Comparison of ENCODE assay signal across 16 mouse cellular contexts in the genomic region with DNA sequence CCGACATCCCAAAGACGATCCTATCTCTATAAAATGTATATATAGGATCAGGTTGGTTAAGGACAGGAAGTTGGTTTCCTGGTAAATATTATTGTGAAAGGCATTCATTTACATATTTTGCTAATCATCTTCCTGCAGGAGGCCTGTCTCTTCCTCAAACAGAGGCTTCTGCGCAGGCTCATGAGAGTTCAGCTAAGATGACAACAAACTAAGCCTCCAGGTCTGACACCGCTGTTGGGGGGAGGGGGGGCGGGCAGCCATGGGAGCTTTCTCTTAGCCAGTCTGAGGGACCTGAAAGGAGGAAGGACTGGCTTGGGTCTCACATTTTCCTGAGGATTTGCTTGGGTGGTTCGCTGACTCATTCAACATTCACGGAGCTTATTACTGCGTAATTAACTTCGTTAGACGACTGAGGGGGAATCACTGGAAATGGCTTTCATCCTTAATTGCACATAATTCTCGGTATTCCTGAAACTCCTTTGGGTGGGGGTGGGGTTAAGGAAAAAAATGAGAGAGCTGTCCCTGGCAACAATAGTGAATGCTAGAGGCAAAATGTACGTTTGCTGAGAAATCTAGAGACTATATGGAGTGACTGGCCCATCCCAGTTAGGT. TPM values are rescaled to one million over a fixed set of nuclear protein-coding genes. Genes with fewer than 3 reads are reported as not detected.
DNase-seq lines count a peak whose midpoint lies in the region; ATAC-seq and TF ChIP-seq lines count a peak whose summit lies in the region.
"Had no signal": no experiment of that assay in that cellular context is flagged by ENCODE, and none has a peak within 500 bp of the region (broad histone marks: within the 10 kb centered on the region; RNA-seq: fewer than 3 reads in every experiment).

No protein-coding gene starts in this region.

- no peak for ATAC-seq in lung, embryonic 14.5 days (ENCODE audit: insufficient read depth)
- ATAC-seq in common myeloid progenitor, adult 5-6 weeks (replicated peaks; ENCODE audit: low read depth, poor library complexity, severe bottlenecking): peak; percentile 71
- ATAC-seq: CD4-positive, CD25-positive, alpha-beta regulatory T cell, adult 4 months had no signal

- H3K4me2 ChIP-seq in lung, embryonic 14.5 days: no peak overlapping the region

- no peaks in the 10 kb centered on the region for H3K9me3 ChIP-seq in lung, embryonic 14.5 days (ENCODE audit: low read depth, low read length)

- no peaks in the 10 kb centered on the region for H3K27me3 ChIP-seq in lung, embryonic 14.5 days (ENCODE audit: insufficient read depth, low read length)
- H3K27me3 ChIP-seq in splenic B cell, adult 2 months (ENCODE audit: control insufficient read depth, insufficient read depth, low read length, poor library complexity, severe bottlenecking): no peaks in the 10 kb centered on the region

- no peak for TF ChIP-seq CTCF in lung, embryonic 14.5 days (IDR thresholded peaks at IDR 0.05; ENCODE audit: low read depth)
- TF ChIP-seq CTCF in lung, adult 2 months (IDR thresholded peaks at IDR 0.05; ENCODE audit: insufficient read depth, low read length): no peak

- no peaks in the 10 kb centered on the region for H3K36me3 ChIP-seq in lung, embryonic 14.5 days (ENCODE audit: insufficient read depth)
- H3K36me3 ChIP-seq in splenic B cell, adult 2 months (ENCODE audit: control insufficient read depth, insufficient read depth, low read length, poor library complexity, severe bottlenecking): no peaks in the 10 kb centered on the region

- no peak overlapping the region for H3K9ac ChIP-seq in lung, embryonic 14.5 days

- H3K4me3 ChIP-seq in lung, embryonic 14.5 days (ENCODE audit: low read depth, low read length): no peak overlapping the region
- H3K4me3 ChIP-seq in lung, adult 2 months (replicated peaks; ENCODE audit: extremely low read depth, low read depth, low read length): no peak overlapping the region

- DNase-seq in lung, embryonic 14.5 days: peak; percentile 19
- DNase-seq in lung, adult 2 months: no peak
- peak; percentile 68 for DNase-seq in lung, postnatal 25 days (ENCODE audit: low spot score)
- DNase-seq in splenic B cell, adult 2 months (ENCODE audit: low read depth, low spot score): peak; percentile 28
- DNase-seq in kidney, adult 9 months: no peak
- no peak for DNase-seq in layer of hippocampus, adult 9-11 months
- DNase-seq: adrenal gland, adult 8-10 months; heart, adult 18-20 months; kidney, adult 11 months; liver; thymus, adult 2 months had no signal

- no peak overlapping the region for H3K27ac ChIP-seq in lung, embryonic 14.5 days (ENCODE audit: low read depth)

- H3K4me1 ChIP-seq in lung, embryonic 14.5 days (ENCODE audit: insufficient read depth): no peaks in the 10 kb centered on the region
- H3K4me1 ChIP-seq in lung, adult 2 months (ENCODE audit: control insufficient read depth, insufficient read depth, low read length): peaks cover 20% of the 10 kb centered on the region

- TF ChIP-seq POLR2A in lung, adult 2 months (IDR thresholded peaks at IDR 0.05; ENCODE audit: borderline replicate concordance, extremely low read depth, low read depth, low read length): no peak

- 70% methylated on average over 12 of the region's 12 CpGs for WGBS in lung, embryonic 14.5 days
- 52% methylated on average over 12 of the region's 12 CpGs for WGBS in lung, adult 2 months

RNA-seq across cellular contexts. Expression of gene Mrln, which starts 3.5 kb away (rescaled TPM):
- polyA plus RNA-seq in lung, embryonic 14.5 days (2014; fragmentation: Nextera tagmentation; extraction: Ambion mirVana): 0.50 TPM in 1 of 2 replicates, not detected in the other
- 0.66 and 5.7 TPM in 2 replicates for polyA plus RNA-seq in lung, adult 2 months (2012; rRNA removed)
- total RNA-seq in common myeloid progenitor, adult 5-6 weeks (2017): not detected in 2 replicates
- total RNA-seq: layer of hippocampus, adult 18-20 months; left cerebral cortex, postnatal 10 days had no signal
- polyA plus RNA-seq: CD4-positive, CD25-positive, alpha-beta regulatory T cell, adult 4 months; heart, postnatal 0 days had no signal

RNA-seq across cellular contexts. Expression of gene Slc16a9, which starts 43.9 kb away (rescaled TPM):
- 6.3 and 6.9 TPM in 2 replicates for polyA plus RNA-seq in lung, embryonic 14.5 days (2014; fragmentation: Nextera tagmentation; extraction: Ambion mirVana)
- 47.8 and 53.2 TPM in 2 replicates for polyA plus RNA-seq in lung, adult 2 months (2012; rRNA removed)
- total RNA-seq in common myeloid progenitor, adult 5-6 weeks (2017): 0.91 and 3.1 TPM in 2 replicates
- polyA plus RNA-seq: CD4-positive, CD25-positive, alpha-beta regulatory T cell, adult 4 months had no signal

Comparison
In these comparisons a context has a peak if more than half of its experiments do, and no peak if none do; other contexts are left out.
1. DNase-seq: peak in lung, embryonic 14.5 days (single experiment), lung, postnatal 25 days (single experiment) and splenic B cell, adult 2 months (single experiment); none in lung, adult 2 months (single experiment), kidney, adult 9 months (single experiment) and layer of hippocampus, adult 9-11 months (single experiment).